Mouse (Mus musculus) lung, postnatal 0 days (tissue): ENCODE results near the gene Fdx1l.

ENCODE experiments used
- CTCF ChIP-seq: IDR thresholded peaks from 2 replicates; pipeline ENCODE4 v1.5.1; 2016; ENCODE audit warnings: antibody characterized with exemption, mild to moderate bottlenecking
- EP300 ChIP-seq: IDR thresholded peaks from 2 replicates; pipeline ENCODE4 v1.6.1; 2016; ENCODE audit warnings: antibody characterized with exemption, mild to moderate bottlenecking, control low read depth

DNA sequence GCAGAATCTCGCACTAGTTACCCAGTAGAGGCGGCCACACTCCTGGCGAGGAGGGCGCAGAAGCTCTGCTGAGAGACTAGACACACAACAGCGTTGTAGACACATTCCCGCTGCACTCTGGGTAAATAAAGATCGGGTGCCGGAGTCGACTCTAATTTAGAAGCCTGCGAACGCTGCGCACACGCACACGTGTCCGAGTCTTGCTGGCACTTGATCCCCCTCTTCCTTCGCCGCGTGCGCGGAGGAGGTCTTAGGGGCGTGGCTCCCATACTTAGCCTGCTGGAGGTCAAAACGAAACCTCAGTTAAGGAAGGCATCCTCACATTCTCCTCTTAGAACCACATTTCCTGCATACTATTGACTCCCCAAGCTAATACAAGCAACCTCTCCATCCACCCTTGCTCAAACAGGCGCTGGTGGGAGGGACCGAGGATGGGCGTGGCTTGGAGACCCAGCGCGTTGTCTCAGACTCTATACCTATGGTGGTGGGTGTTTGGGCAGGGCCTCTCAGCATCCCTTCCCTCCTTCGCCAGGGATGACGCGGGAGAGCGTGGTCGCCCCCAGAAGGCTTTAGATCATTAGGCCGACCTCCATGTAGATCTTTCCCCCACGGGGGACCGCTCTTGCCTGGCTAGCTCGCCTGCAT lies 42.0 kb downstream of the Fdx1l start:
- TF ChIP-seq EP300 (no peak), CTCF (no peak)
